Mouse (Mus musculus) stomach, postnatal 0 days (tissue): ENCODE measurements around the gene Dlg1.

Experiments
- CTCF ChIP-seq: IDR thresholded peaks from 2 replicates; pipeline ENCODE4 v1.5.1; 2016; ENCODE audit warnings: antibody characterized with exemption, low read depth, mild to moderate bottlenecking, moderate library complexity
- EP300 ChIP-seq: optimal IDR thresholded peaks from 2 replicates; pipeline ENCODE3; 2016; ENCODE audit warnings: antibody characterized with exemption

GRCm38 (mm10) chr16:31647221-31647620, 16.0 kb upstream of the Dlg1 start:
- no peak for TF ChIP-seq CTCF
- no peak for TF ChIP-seq EP300
